Mouse (Mus musculus) T-cell, adult 2 months (primary cell): ENCODE measurements around the gene Rdh9.

Experiments used
- DNase-seq: peaks from one replicate; pipeline ENCODE4 v3.0.0; 2022; ENCODE audit warnings: low spot score

The Rdh9 gene

DNA sequence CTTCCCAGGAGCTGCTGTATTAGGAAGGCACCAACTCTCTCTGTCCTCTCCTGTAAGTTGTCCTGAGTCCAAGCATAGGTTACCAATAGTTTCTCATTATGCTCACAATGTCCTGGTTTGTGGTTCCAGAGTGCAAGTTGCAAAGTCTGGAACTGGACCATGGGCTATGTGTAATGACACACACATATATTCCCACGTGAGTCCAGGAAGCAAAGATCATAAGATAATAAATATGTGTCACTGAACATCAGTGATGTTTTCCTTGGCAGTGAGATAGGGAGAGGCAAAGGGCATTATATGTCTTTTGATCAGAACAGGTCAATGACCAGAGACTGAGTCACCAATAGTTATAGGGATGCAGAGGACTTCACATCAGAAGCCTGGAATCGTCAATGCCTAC, at the start of gene Rdh9:
Gene Rdh9, plus strand, starts transcription at position 376 of the 400 bp plus-strand sequence.
- no peak for DNase-seq

DNA sequence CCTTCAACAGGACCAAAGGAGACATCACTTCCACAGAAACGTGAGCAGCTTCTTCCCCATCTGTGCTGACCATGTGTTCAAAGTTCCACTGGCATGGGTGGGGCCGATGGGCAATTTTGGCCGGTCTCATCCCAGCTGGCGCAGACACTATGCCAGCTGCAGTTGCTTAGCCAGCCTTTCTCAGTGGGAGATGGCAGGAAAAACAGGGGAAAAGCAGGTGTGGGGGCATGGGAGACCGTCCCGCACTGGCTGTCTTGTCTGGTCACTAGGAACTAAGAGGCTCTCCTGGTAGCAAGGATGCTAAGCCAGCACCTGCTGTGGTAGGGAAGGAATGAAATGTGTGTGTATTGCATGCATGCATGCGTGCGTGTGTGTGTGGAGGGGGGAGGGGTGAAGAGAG, 47.7 kb upstream of the Rdh9 start:
- no peak for DNase-seq

DNA sequence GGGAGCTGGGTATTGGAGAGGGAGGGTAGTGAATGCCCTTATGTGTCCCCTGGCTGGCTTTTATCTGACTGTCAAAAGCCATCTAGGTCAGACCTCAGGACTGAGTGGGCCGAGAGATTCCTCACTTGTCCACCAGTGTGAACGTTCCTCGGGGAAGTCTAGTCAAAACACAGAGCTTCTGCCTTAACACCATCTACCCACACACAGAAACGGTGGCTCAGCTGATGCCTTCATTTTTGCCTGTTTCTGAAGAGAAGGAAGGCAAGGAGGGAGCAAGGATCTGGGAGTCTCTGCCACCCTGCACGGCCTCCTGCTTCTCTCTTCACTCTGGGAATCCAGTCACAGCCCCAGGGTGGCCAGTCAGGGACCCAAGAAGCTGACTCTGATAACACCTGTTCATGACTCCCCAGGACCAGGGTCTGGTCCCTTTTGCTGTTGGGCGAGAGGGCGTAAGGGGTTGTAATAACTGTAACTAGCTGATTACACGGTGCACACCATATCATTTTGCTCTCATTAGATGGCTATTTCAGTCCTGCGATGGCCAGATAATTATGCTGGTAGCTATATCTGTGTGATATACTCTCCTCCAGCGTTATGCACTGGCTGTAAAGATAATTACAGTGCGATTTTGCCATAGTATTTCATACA, 45.8 kb upstream of the Rdh9 start:
- no peak for DNase-seq

DNA sequence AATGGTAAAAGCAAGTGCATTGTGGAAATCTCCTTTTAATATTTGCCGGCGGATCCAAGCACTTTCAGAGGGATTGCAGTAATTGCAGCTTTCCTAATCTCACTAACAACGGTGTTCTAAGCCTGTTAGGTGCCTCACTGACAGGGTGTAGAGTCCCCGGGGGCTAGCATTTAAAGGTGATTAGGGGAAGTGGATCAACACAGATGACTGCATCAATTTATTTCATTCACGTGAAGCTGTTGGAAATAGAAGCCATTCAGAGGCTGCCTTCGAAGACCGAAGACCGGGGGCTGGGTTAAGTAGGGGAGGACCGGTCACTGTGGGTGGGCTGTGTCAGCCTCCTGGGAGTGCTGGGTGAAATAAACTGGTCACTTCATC, 45.3 kb upstream of the Rdh9 start:
- DNase-seq = no peak

DNA sequence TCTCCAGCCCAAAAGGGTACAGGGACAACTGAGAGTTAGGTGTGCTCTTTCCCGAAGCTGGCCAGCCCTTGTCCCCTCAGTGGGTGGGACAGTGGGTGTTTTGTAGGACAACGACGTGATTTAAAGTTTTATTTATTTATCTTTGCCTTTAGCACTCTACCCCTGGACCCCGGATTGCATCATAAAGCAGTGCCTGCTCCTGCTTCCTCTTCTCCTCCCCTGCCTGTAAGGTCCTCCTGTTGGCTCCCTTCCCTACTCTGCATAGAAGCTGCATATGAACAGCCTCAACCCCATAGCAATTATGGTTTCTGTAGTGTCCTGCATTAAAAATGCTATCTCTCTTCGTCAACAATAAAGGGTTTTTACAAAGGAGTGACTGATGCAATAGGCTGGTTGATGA, 44.8 kb upstream of the Rdh9 start:
- DNase-seq = no peak

DNA sequence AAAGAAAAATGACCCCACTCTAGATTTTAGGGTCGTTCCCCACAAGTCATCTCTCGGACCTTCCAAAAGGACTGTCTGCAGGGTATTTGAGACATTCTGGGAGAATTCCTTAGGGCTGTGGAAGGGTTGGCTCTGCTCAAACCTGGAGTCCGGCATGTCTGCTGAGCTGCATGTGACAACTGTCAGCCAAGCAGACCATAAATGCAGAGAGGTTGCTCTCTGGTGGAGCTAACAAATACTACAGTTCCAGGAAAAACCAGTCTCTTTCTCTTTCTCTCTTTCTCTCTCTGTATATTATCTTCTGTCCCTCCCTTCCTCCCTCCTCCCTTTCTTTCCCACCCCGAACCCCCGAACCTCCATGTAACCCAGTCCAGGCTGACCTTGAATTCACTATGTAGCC, 41.8 kb upstream of the Rdh9 start:
- DNase-seq = no peak

DNA sequence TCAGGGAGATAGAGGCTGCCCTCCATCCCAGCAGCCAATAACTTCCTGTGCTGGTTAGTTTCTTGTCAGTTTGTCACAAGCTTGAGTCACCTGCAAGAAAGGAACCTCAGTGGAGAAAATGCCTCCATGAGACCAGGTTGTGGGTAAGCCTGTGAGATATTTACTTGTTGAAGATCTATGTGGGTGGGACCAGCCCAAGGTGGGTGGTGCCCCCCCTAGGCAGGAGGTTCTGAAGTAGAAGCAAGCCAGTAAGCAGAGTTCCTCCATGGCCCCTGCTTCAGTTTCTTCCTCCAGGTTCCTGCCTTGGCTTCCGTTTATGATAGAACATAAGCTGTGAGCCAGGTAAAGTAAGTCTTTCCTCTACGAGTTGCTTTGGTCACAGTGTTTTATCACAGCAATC, 39.9 kb upstream of the Rdh9 start:
- no peak for DNase-seq

DNA sequence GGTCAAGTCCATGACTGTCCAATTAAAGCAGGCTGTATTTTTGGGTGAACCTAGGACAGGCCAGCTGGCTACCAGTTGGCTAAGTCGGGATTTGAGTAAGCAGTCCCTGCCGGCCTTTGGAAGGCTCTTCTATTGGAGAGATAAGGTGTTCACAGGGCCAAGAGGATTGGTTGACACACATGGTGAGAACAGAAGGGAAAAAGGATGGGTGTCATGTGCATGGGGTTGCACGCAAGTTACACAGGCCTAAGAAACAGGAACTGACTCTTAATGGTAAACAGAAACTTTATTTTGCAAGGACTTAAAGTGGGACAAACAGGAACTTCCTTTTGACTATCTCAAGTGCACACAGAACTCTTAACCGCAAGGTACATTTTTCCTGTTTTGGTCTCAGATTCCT, 39.3 kb upstream of the Rdh9 start:
- DNase-seq = no peak

DNA sequence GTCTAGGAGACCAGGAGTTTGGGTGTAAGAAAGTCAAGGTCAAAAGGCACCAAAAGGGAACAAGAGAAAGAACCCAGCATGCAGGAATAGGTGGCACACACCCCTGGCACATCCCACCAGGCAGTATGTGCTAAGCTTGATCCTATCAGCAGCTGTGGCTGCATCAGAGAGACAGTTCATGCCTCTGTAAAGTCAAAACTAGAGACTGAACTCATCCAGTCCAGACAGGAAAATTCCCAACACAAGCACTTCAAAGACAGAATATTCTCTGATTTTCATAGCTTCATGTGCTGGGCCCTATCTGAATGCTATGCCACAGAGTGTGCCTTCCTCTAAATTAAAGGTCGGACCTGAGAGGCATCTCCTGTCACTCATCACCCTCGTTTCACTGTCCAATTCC, 38.6 kb upstream of the Rdh9 start:
- DNase-seq = no peak

DNA sequence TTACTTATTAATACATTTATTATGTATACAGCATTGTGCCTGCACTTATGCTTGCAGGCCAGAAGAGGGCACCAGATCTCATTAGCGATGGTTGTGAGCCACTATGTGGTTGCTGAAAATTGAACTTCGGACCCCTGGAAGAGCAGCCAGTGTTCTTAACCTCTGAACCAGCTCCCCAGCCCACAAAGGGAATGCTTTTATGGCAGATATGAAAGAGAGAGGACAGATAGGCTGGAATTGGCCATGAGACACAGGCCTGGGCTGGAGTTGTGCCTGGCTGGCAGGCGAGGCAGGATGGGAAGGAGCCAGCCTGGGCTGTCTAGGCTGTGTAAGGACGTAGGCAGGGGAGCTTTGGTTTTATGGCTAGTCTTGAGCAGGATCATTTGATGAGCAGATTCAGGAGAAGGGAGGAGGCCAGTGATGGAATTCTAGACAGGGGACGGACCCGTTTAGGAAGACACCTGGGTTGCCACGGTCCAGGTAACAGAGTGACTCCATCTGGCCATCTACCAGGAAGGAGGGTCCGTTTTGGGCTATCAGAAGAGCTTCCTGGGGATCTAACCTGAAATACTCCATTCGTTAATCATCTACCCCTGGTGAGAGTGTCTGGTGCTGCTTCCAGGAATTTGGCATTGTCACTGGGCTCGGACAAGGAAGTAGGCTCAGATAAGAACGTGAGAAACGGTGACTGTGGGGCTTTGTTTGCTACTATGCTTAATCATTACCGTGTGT, 37.9 kb upstream of the Rdh9 start:
- DNase-seq = peak; percentile 41

DNA sequence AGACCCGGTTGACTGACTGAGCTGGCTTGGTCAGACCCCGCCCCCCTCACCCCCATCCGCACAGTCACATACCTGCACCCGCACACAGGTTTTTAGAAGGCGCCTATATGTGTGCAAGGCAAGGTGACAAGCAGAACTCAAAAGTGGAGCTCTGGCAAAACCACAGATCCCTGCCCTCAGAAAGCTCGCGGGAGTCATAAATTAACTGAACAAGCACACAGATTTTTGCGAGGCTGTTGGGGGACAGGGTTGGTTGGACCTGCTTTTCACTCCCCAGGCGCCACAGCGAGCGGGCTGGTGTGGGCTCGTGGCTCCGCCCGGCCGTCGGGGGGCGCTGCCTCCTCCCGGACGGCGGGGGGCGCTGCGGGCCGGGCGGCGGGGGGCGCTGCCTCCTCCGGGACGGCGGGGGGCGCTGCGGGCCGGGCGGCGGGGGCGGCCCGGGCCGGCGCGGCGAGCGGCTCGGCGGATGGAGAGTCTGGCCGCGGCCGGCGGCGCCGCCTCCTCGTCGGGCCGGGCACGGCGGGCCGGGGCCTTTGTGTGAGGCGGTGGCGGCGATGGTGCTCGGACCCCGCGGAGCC, 37.0 kb upstream of the Rdh9 start, which contains the start of gene Zbtb39:
Gene Zbtb39, plus strand, starts transcription at position 456 of the 578 bp plus-strand sequence.
- DNase-seq = peak; percentile 82

DNA sequence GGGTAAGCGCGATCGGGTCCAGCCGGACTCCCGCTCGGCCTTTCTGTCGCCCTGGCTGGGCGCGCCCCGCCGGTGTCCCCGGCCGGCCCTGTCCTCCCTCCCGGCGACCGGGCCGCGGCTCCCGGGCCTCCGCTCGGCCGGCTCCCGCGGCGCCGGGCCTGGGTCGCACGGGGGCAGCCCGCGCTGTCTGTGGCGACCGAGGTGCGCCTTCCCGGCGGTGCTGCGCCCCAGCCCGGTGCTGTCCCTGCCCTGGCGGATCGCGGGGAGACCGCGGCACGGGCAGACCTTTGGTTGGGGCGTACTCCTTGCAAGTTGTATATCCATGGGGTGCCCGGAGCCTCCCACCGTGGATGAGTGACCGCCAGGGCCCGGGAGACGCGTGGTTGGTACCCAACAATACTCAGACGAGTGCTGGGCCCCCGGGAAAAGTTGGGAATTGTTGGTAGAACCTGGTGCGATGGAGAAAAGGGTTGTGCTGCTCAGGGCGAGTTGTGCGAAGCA, 36.5 kb upstream of the Rdh9 start:
- peak; percentile 27 for DNase-seq

DNA sequence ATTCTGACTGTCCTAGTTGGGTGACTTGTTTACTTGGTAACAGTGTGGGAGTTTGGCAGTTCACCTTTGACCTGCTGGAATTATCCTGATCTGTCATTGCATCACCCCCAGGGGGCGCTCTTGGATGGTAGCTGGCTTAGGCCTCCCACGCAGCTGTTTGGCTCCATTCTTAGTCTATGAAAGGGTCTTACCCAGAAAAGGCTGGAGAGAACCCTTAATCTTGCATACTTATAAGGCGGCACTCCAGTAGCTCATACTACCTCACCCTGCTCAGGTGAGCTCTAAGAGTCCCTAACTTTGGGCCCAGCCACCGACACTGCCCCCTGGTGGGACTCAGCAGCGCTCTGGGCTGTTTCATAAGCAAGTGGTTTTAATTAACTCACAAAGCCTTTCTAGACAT, 31.5 kb upstream of the Rdh9 start:
- peak; percentile 54 for DNase-seq

DNA sequence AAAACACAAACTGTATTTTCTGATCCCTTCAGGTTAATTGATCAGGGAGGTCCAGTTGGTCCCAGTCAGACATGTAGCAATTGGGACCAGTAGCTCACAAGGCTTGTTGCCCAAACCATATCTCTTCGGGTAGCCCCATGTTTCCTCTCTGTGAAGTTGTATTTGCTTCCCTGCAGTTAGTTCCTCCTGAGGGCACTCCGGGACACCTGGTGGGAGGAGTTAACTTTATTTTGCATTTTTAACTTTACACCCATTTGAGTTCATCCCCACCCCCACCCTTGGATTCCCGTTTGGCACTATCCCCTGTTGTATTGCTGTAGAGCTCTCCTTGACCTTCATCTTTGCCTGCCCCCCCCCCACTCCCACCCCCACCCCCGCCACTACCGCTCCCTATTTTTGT, 30.3 kb upstream of the Rdh9 start:
- DNase-seq = no peak

DNA sequence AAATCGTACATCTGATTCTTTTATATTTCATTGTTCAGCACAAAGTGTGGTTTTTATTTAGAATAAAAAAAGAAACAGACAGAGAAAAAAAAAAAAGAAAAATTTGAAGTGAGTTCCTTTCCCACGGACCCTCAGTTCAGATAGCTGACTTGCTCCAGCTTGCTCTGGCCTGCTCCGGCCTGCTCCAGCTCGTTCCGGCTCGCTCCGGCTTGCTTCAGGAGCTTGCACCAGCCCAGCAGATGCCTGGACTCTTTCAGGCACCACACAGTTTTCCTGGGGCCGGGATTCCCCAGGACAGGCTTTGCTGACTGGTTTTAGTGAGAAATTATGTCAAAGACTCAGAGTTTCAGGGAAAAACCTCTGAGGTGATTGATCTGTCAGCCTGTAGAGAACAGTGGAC, 28.9 kb upstream of the Rdh9 start:
- DNase-seq = no peak

DNA sequence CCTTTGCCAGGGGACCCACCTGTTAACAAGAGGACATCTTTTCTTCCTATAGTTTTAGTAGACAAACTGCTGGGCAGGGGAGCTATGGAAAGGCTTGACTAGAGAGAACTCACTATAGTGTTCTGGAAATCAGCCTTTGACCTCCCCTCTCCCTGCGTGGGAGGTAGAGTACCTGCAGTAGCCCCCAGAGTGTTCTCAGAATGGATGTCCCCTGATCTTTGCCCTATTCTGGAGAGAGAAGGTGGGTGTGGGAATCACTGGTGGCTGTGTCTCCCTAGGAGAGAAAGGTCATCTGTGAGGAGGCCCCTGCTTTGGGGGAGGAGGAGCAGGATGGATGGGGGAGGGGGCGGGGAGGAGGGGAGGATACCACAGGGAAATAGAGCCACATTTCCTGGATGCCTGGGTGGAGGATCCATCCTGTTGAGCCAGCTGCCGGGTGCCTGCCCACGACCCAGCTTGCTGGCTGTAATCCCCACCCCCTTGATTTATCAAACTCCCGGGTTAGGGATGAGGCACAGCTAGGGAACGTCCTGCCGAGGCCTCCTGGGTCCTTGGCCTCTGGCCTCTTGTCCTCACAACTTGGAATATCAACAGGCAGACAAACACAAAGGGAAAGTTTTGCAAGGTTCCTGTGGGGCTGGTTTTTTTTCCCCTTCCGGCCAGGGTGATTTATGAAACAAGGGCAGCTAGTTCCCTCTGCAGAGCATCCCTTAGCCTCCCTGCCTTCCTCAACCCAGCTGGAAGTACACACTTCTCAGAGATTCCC, 27.2 kb upstream of the Rdh9 start:
- no peak for DNase-seq

DNA sequence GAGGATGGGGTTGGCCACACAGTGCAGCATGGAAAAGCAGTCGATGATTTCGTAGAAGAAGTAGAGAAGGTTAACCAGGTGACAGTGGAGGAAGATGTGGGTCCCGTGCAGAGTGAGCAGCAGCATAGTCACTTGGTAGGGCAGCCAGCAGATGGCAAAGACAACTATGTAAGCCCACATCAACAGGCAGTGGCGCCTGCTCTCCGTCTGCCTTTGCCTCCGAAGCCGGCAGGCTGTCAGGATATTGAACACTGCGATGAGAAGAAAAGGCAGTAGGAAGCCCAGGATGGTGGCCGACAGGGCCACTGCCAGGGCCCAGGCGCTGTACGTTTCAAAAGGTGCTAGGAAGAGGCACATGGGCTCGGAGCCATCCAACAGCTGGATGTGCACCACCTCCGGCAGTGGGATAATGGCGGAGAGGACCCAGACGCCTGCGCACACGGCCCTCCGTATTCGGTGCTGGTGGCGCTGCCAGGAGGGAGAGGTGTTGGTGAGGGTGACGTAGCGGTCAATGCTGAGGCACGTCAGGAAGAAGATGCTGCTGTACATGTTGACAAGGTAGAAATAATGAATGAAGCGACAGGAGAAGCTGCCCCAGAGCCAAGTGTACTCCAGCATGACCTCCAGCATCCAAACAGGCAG, 25.9 kb upstream of the Rdh9 start:
- DNase-seq = no peak

DNA sequence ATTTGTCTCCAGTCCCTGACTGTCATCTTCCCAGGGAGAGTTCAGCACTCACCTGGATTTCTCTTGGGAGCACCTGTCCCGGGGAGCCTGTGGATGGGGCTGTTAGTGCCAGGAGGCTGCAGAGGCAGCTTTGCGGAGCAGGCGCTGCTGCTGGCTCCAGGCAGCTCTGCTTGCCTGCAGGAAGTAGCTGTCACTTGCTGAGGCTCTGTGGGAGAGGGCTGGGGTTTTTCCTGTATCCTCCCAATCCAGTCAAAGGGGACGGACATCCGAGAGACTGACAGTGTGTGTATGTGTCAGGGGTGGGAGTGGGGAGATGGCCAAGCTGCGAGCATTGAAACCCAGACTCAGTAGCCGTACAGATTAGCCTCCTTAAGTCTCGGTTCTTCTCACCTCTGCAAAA, 24.6 kb upstream of the Rdh9 start, which contains the start of gene Gpr182:
Gene Gpr182, minus strand, starts transcription at position 185 of the 400 bp plus-strand sequence.
- no peak for DNase-seq

DNA sequence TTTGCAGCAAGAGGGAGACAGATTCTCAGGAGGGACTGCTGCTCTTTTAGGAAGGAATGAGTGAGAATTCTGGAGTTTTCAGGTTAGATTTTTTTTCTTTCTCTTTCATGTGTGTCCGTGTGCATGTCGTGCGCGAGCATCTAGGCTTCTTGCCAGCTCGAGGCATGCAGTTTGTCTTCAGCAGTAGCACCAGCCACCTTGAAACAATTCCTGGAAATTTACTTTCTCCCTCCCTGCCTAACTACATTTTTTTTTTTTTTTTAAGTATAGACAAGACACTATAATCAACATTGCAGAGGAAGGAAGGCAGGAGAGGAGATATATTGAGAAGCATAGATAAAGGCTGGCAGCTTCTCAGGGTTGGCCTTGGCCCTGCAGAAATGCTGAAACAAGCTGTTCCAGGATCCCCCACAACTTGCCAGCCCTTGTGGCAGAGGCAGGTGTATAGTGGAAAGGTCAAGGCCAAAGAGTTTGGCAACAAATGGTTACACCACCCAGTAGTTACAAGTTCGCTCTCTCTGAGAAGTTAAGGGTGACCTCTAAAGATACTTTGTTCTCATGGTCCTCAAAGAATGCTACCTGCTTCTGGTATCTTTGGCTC, 21.5 kb upstream of the Rdh9 start:
- DNase-seq = no peak

DNA sequence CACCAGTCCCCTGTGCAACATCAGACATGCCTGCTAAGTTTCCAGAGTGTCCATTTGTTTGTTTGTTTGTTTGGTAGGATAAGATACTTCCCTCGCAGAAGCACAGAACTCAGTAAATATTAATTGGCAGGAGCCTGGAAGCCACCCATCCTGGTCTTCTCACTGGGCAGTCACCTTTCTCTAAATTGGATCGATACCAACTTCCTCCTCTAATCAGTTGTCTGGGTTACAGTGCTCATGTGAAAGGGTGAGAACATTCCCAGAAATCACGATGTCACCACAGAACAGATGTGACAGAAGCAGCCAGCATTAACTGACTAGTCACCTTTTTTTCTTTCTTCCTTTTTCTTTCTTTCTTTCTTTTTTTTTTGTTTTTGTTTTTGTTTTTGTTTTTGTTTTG, 20.9 kb upstream of the Rdh9 start:
- DNase-seq = no peak

DNA sequence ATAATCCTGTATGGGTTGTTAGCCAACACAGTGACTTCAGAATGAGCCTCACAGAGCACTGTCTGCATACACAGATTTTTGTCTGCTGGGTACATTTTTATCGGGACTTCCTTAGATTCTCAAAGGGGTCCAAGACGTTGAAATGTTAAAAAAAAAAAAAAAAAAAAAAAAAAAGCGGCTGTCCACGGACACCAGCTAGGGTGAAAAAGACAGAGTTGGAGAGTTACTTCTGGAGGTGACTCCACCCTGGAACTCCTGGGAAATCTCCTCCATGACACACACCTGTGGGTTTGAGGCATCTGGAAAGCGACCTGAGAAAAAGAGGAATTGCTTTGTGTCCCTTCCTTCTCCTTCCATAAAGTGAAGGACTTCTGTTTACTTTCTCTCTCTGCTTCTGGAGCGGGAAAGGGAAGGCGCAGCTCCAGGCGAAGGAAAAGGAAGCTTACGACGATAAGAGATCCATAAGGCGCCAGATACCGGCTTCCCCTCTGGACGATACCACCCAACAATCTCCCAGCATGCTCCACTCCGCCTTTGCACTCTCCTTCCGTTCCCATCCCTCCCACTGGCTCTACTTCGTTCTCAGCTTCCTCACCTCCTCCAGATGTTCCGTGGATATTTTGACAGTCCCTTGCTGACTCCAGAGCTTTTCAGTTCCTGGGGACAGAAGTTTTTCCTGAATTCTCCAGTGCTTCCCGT, 20.3 kb upstream of the Rdh9 start:
- no peak for DNase-seq
